Comparison of ENCODE assay signal across 13 mouse cellular contexts in the genomic region with DNA sequence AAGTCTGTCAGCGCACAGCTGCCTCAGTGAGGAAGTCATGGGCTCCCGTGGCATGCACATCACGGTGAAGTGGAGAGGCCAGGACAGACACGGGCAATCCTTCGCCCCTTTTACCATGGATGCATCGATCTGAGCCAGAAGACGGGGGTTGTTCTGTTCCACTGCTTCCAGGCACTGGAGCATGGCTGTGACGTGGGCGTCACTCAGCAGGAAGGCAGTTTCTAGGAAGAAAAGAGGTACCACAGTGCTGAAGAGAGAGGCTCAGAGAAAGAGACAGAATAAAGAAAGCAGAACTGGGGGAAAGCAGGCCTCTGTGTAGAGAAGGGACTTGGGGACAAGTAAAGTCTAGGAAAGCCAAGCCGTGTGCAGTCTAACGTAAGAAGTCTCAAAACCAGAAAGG. TPM values are rescaled to one million over a fixed set of nuclear protein-coding genes. Genes with fewer than 3 reads are reported as not detected.
"Had no signal": no experiment of that assay in that cellular context is flagged by ENCODE, and none has a peak within 500 bp of the region (broad histone marks: within the 10 kb centered on the region; RNA-seq: fewer than 3 reads in every experiment).

No protein-coding gene starts in this region.

- ATAC-seq: midbrain, embryonic 16.5 days had no signal

- DNase-seq: lung, adult 18-20 months; lung, embryonic 14.5 days; lung, postnatal 10 days; lung, postnatal 4 days; midbrain, embryonic 14.5 days; retina, postnatal 1 day; spleen, adult 18-20 months; thymus, adult 18-20 months; thymus, postnatal 14 days; thymus, postnatal 36 days had no signal

RNA-seq across cellular contexts. Expression of gene Smbd1, which starts 36.8 kb away (rescaled TPM):
- total RNA-seq: megakaryocyte, adult 5-6 weeks; megakaryocyte-erythroid progenitor cell, adult 5-6 weeks had no signal

RNA-seq across cellular contexts. Expression of gene Muc20, which starts 49.9 kb away (rescaled TPM):
- total RNA-seq: megakaryocyte-erythroid progenitor cell, adult 5-6 weeks had no signal
